Mouse (Mus musculus) hindbrain, embryonic 11.5 days (tissue): ENCODE results near the gene Hip1. TPM values are rescaled to one million over a fixed set of nuclear protein-coding genes. Genes with fewer than 3 reads are reported as not detected.

Experiments
- polyA plus RNA-seq: library from polyadenylated mRNA; unstranded; fragments of >200 nt; fragmentation: Nextera tagmentation; extraction: Ambion mirVana; gene quantifications from 2 replicates; pipeline ENCODE4 v1.2.1, GENCODE M21; 2014

Gene Hip1
- polyA plus RNA-seq, 1 experiment from 2014 or later: 50.0 TPM

Other genes starting within 250 kb of the Hip1 start
- 0.26 TPM in 1 of 2 replicates, not detected in the other for gene Fkbp6, start 195.1 kb downstream of the Hip1 start, polyA plus RNA-seq
- gene Trim50, start 191.8 kb downstream of the Hip1 start, polyA plus RNA-seq: 0.15 TPM in 1 of 2 replicates, not detected in the other
- gene Nsun5, start 175.2 kb downstream of the Hip1 start, polyA plus RNA-seq: 26.8 and 27.8 TPM in 2 replicates
- 14.5 and 19.9 TPM in 2 replicates for gene Pom121, start 150.6 kb downstream of the Hip1 start, polyA plus RNA-seq
- gene Ccl26, start 18.4 kb upstream of the Hip1 start, polyA plus RNA-seq: not detected in 2 replicates
- 2.0 and 2.7 TPM in 2 replicates for gene Ccl24, start 27.9 kb upstream of the Hip1 start, polyA plus RNA-seq
- 53.4 and 64.3 TPM in 2 replicates for gene Rhbdd2, start 87.5 kb upstream of the Hip1 start, polyA plus RNA-seq
- 63.0 and 73.1 TPM in 2 replicates for gene Por, start 124.9 kb upstream of the Hip1 start, polyA plus RNA-seq
- gene Tmem120a, start 199.3 kb upstream of the Hip1 start, polyA plus RNA-seq: 62.5 and 70.0 TPM in 2 replicates
- 0.36 and 0.54 TPM in 2 replicates for gene Styxl1, start 233.3 kb upstream of the Hip1 start, polyA plus RNA-seq
- gene Mdh2, start 233.4 kb upstream of the Hip1 start, polyA plus RNA-seq: 620 and 621 TPM in 2 replicates